Mouse (Mus musculus) embryonic facial prominence, embryonic 10.5 days (tissue): ENCODE results near the gene Sun1. TPM values are rescaled to one million over a fixed set of nuclear protein-coding genes. Genes with fewer than 3 reads are reported as not detected.

Source experiments
- DNase-seq: peaks from one replicate; pipeline ENCODE4 v3.0.0-alpha.2; 2017; ENCODE audit warnings: low spot score
- H3K27ac ChIP-seq: fragments of 300-500 bp; sonication (generic); replicated peaks from 2 replicates; pipeline ENCODE4 v1.5.1; 2016; ENCODE audit warnings: mild to moderate bottlenecking
- H3K27me3 ChIP-seq: fragments of 300-500 bp; sonication (generic); replicated peaks from 2 replicates; pipeline ENCODE4 v1.6.1; 2016; ENCODE audit warnings: low read depth, mild to moderate bottlenecking; ENCODE audit not compliant: poor library complexity, severe bottlenecking
- H3K36me3 ChIP-seq: fragments of 300-500 bp; sonication (generic); replicated peaks from 2 replicates; pipeline ENCODE4 v1.6.1; 2016; ENCODE audit warnings: mild to moderate bottlenecking, moderate library complexity
- H3K4me1 ChIP-seq: fragments of 300-500 bp; sonication (generic); 2 replicates; pipeline ENCODE4 v1.6.1; 2016
- H3K4me3 ChIP-seq: fragments of 300-500 bp; sonication (generic); 2 replicates; pipeline ENCODE4 v1.5.1; 2016; ENCODE audit warnings: mild to moderate bottlenecking, moderate library complexity
- H3K9me3 ChIP-seq: fragments of 300-500 bp; sonication (generic); 2 replicates; pipeline ENCODE4 v1.6.1; 2016; ENCODE audit warnings: mild to moderate bottlenecking
- WGBS: fragments of 180-500 bp; shearing (Covaris S2); methylation state at CpG from one replicate; pipeline ENCODE4 v1.1.7; 2016; 5-methylcytosine and 5-hydroxymethylcytosine counted together
- polyA plus RNA-seq: library from polyadenylated mRNA; unstranded; fragments of >200 nt; fragmentation: Nextera tagmentation; extraction: Ambion mirVana; gene quantifications from 2 replicates; pipeline ENCODE4 v1.2.1, GENCODE M21; 2016

The Sun1 gene
- polyA plus RNA-seq, 1 experiment from 2014 or later = 50.5 TPM

- Histone ChIP-seq H3K27me3 (no peaks in the 10 kb centered on the region), H3K27ac (no peak overlapping the region), H3K9me3 (no peaks in the 10 kb centered on the region), H3K4me3 (no peak overlapping the region), H3K4me1 (no peaks in the 10 kb centered on the region), H3K36me3 (peaks cover 46% of the 10 kb centered on the region)
- DNase-seq = no peak
- 93% methylated on average over 5 of the region's 5 CpGs for WGBS
Observed at GRCm38 (mm10) chr5:139189726-139190125, 10.7 kb upstream of the Sun1 start.

- Histone ChIP-seq H3K36me3 (peaks cover 34% of the 10 kb centered on the region), H3K9me3 (no peaks in the 10 kb centered on the region), H3K4me1 (no peaks in the 10 kb centered on the region), H3K4me3 (no peak overlapping the region), H3K27me3 (no peaks in the 10 kb centered on the region), H3K27ac (no peak overlapping the region)
- 74% methylated on average over 5 of the region's 5 CpGs for WGBS
- no peak for DNase-seq
Observed at GRCm38 (mm10) chr5:139190958-139191357, 9.5 kb upstream of the Sun1 start.

GRCm38 (mm10) chr5:139198779-139199178 lies 1.7 kb upstream of the Sun1 start:
- DNase-seq = no peak
- H3K4me3 ChIP-seq = no peak overlapping the region
- 0 out of 2 replicates have a peak, but pooled peaks cover 3% of the 10 kb centered on the region for H3K36me3 ChIP-seq
- 93% methylated on average over 3 of the region's 3 CpGs for WGBS
- H3K27ac ChIP-seq = no peak overlapping the region
- no peaks in the 10 kb centered on the region for H3K27me3 ChIP-seq
- H3K9me3 ChIP-seq = no peaks in the 10 kb centered on the region
- peaks cover 26% of the 10 kb centered on the region for H3K4me1 ChIP-seq

GRCm38 (mm10) chr5:139199636-139199994 lies 822 bp upstream of the Sun1 start:
- Histone ChIP-seq H3K4me1 (peaks cover 29% of the 10 kb centered on the region), H3K9me3 (no peaks in the 10 kb centered on the region), H3K27me3 (no peaks in the 10 kb centered on the region), H3K4me3 (peak overlapping the region; percentile 97), H3K36me3 (0 out of 2 replicates have a peak, but pooled peaks cover 3% of the 10 kb centered on the region), H3K27ac (peak overlapping the region; percentile 91)
- WGBS = 35% methylated on average over 2 of the region's 2 CpGs
- no peak for DNase-seq

- Histone ChIP-seq H3K27ac (peak overlapping the region; percentile 91), H3K4me3 (peak overlapping the region; percentile 97), H3K27me3 (no peaks in the 10 kb centered on the region), H3K4me1 (peaks cover 36% of the 10 kb centered on the region), H3K36me3 (0 out of 2 replicates have a peak, but pooled peaks cover 12% of the 10 kb centered on the region), H3K9me3 (no peaks in the 10 kb centered on the region)
- no peak for DNase-seq
- 2% methylated on average over 57 of the region's 57 CpGs for WGBS
Observed at GRCm38 (mm10) chr5:139200770-139201569, 533 bp downstream of the Sun1 start.

GRCm38 (mm10) chr5:139202127-139202526 lies 1.7 kb downstream of the Sun1 start:
- no peak for DNase-seq
- no peaks in the 10 kb centered on the region for H3K27me3 ChIP-seq
- no peaks in the 10 kb centered on the region for H3K9me3 ChIP-seq
- WGBS = 83% methylated on average over 11 of the region's 11 CpGs
- peaks cover 43% of the 10 kb centered on the region for H3K4me1 ChIP-seq
- no peak overlapping the region for H3K27ac ChIP-seq
- H3K4me3 ChIP-seq = peak overlapping the region; percentile 97
- peaks cover 15% of the 10 kb centered on the region; the same call in 1 of the 2 replicates for H3K36me3 ChIP-seq

GRCm38 (mm10) chr5:139203312-139203711 lies 2.9 kb downstream of the Sun1 start:
- no peak for DNase-seq
- 89% methylated on average over 5 of the region's 5 CpGs for WGBS

GRCm38 (mm10) chr5:139206081-139206480 lies 5.6 kb downstream of the Sun1 start:
- Histone ChIP-seq H3K27me3 (no peaks in the 10 kb centered on the region), H3K4me3 (no peak overlapping the region), H3K36me3 (peaks cover 46% of the 10 kb centered on the region), H3K27ac (0 out of 2 replicates have a peak overlapping the region, but pooled peaks have one; percentile 7), H3K4me1 (peaks cover 32% of the 10 kb centered on the region), H3K9me3 (no peaks in the 10 kb centered on the region)
- no peak for DNase-seq
- WGBS = 59% methylated on average over 4 of the region's 4 CpGs

More at GRCm38 (mm10) chr5:139203312-139203711, 2.9 kb downstream of the Sun1 start:
- Histone ChIP-seq H3K9me3 (no peaks in the 10 kb centered on the region), H3K4me3 (no peak overlapping the region), H3K4me1 (peaks cover 43% of the 10 kb centered on the region), H3K27me3 (no peaks in the 10 kb centered on the region), H3K27ac (no peak overlapping the region), H3K36me3 (peaks cover 19% of the 10 kb centered on the region; the same call in 1 of the 2 replicates)

- Histone ChIP-seq H3K9me3 (no peaks in the 10 kb centered on the region), H3K27me3 (no peaks in the 10 kb centered on the region), H3K27ac (no peak overlapping the region), H3K4me1 (peaks cover 27% of the 10 kb centered on the region), H3K4me3 (no peak overlapping the region), H3K36me3 (peaks cover 48% of the 10 kb centered on the region)
- 69% methylated on average over 7 of the region's 7 CpGs for WGBS
- no peak for DNase-seq
Observed at GRCm38 (mm10) chr5:139206525-139206924, 6.1 kb downstream of the Sun1 start.

GRCm38 (mm10) chr5:139208183-139208582 lies 7.7 kb downstream of the Sun1 start:
- no peak for DNase-seq
- Histone ChIP-seq H3K4me3 (no peak overlapping the region), H3K9me3 (no peaks in the 10 kb centered on the region), H3K27me3 (no peaks in the 10 kb centered on the region), H3K4me1 (peaks cover 17% of the 10 kb centered on the region), H3K27ac (no peak overlapping the region), H3K36me3 (peaks cover 55% of the 10 kb centered on the region)

- no peaks in the 10 kb centered on the region for H3K9me3 ChIP-seq
- H3K36me3 ChIP-seq = peaks cover 52% of the 10 kb centered on the region
- H3K27ac ChIP-seq = no peak overlapping the region
- H3K27me3 ChIP-seq = no peaks in the 10 kb centered on the region
- DNase-seq = no peak
- 92% methylated on average over 10 of the region's 10 CpGs for WGBS
- peaks cover 17% of the 10 kb centered on the region for H3K4me1 ChIP-seq
- no peak overlapping the region for H3K4me3 ChIP-seq
Observed at GRCm38 (mm10) chr5:139208871-139209684, 8.6 kb downstream of the Sun1 start.

GRCm38 (mm10) chr5:139209685-139210026 lies 9.2 kb downstream of the Sun1 start:
- no peaks in the 10 kb centered on the region for H3K27me3 ChIP-seq
- no peak for DNase-seq
- WGBS = 96% methylated on average over 7 of the region's 7 CpGs
- no peak overlapping the region for H3K27ac ChIP-seq
- peaks cover 52% of the 10 kb centered on the region for H3K36me3 ChIP-seq
- H3K4me3 ChIP-seq = no peak overlapping the region
- H3K9me3 ChIP-seq = no peaks in the 10 kb centered on the region
- H3K4me1 ChIP-seq = peaks cover 14% of the 10 kb centered on the region
